Mouse (Mus musculus): ENCODE measurements around the gene Pygo1.

- TF ChIP-seq POLR2A (IDR thresholded peaks at IDR 0.05; ENCODE audit: borderline replicate concordance, low read depth, low read length) (no peak), CTCF (IDR thresholded peaks at IDR 0.05; ENCODE audit: low read depth, low read length) (no peak)
Measured at GRCm38 (mm10) chr9:72943424-72943823, 18.0 kb downstream of the Pygo1 start.

Measured in bone marrow macrophage, adult 2 months (primary cell).